8 mouse cellular contexts compared by ENCODE assay signal in the genomic region with DNA sequence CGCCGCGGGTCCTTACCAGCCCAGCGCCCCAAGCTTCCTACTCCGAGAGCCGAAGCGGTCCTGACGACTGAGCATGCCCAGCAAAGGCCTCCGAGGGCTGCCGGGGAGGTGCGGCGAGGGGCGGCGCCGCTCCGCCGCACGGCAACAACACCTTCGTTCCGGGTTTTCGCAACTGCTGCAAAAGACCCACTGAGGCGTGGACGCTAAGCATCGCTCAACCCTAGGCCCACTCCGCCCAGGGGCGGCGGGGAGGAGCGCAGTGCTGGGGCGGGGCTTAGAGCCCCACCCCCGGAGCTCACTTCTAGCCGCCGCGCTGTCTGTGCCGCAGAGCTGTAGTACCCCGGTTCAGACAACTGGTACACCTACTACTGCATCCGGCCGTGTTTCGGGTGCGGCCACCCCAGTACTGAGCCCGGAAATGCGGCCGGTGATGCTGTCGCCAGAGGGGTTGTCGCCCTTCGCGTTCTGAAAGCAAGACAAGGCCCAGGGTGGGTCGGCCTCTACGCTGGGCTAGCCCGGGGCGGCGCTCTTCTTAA. TPM values are rescaled to one million over a fixed set of nuclear protein-coding genes. Genes with fewer than 3 reads are reported as not detected.
DNase-seq lines count a peak whose midpoint lies in the region; ATAC-seq and TF ChIP-seq lines count a peak whose summit lies in the region.

No protein-coding gene starts in this region.

- under 1% methylated on average over 49 of the region's 51 CpGs for WGBS in forebrain, embryonic 13.5 days
- WGBS in large intestine, adult 2 months, result under 1% methylated on average over 51 of the region's 51 CpGs
- under 1% methylated on average over 51 of the region's 51 CpGs for WGBS in liver, postnatal 0 days (ENCODE audit: insufficient replicate concordance)
- 0% methylated on average over 48 of the region's 51 CpGs for WGBS in neural tube, embryonic 14.5 days

- H3K4me3 ChIP-seq in ES-Bruce4 (ENCODE audit: low read depth, low read length), result peak overlapping the region; percentile 97
- peak overlapping the region; percentile 97 for H3K4me3 ChIP-seq in forebrain, embryonic 13.5 days
- H3K4me3 ChIP-seq in liver, postnatal 0 days (ENCODE audit: low read depth, low read length), result peak overlapping the region; percentile 94
- H3K4me3 ChIP-seq in neural tube, embryonic 14.5 days (ENCODE audit: low read depth, low read length), result peak overlapping the region; percentile 91

- peak; percentile 81 for ATAC-seq in cerebellum, adult (ENCODE audit: insufficient number of reproducible peaks, low FRiP score, low TSS enrichment)
- peak; percentile 97 for ATAC-seq in forebrain, embryonic 13.5 days
- peak; percentile 91 for ATAC-seq in liver, postnatal 0 days
- ATAC-seq in neural tube, embryonic 14.5 days (ENCODE audit: low read depth), result peak; percentile 97

- H3K27me3 ChIP-seq in ES-Bruce4 (ENCODE audit: control insufficient read depth, insufficient read depth, low read length, poor library complexity, severe bottlenecking), result no peaks in the 10 kb centered on the region
- no peaks in the 10 kb centered on the region for H3K27me3 ChIP-seq in forebrain, embryonic 13.5 days
- no peaks in the 10 kb centered on the region for H3K27me3 ChIP-seq in liver, postnatal 0 days (ENCODE audit: insufficient read depth, low read length)
- no peaks in the 10 kb centered on the region; the same call in 1 of the 2 replicates for H3K27me3 ChIP-seq in neural tube, embryonic 14.5 days (ENCODE audit: control insufficient read depth, insufficient read depth, low read length)

- peak overlapping the region; percentile 78 for H3K9ac ChIP-seq in ES-Bruce4 (ENCODE audit: low read depth, poor library complexity, severe bottlenecking)
- peak overlapping the region; percentile 93 for H3K9ac ChIP-seq in forebrain, embryonic 13.5 days
- H3K9ac ChIP-seq in liver, postnatal 0 days (replicated peaks), result peak overlapping the region; percentile 97
- H3K9ac ChIP-seq in neural tube, embryonic 14.5 days (replicated peaks; ENCODE audit: low read depth, low read length), result peak overlapping the region; percentile 97

- peaks cover 10% of the 10 kb centered on the region for H3K9me3 ChIP-seq in ES-Bruce4 (replicated peaks; ENCODE audit: control insufficient read depth, insufficient read depth, low read length, poor library complexity, severe bottlenecking)
- no peaks in the 10 kb centered on the region; the same call in 1 of the 2 replicates for H3K9me3 ChIP-seq in forebrain, embryonic 13.5 days (replicated peaks)
- H3K9me3 ChIP-seq in liver, postnatal 0 days (ENCODE audit: low read length), result no peaks in the 10 kb centered on the region
- H3K9me3 ChIP-seq in neural tube, embryonic 14.5 days (ENCODE audit: control insufficient read depth, low read length), result no peaks in the 10 kb centered on the region

- DNase-seq in heart, postnatal 10 days, result peak; percentile 95
- DNase-seq in large intestine, adult 2 months (ENCODE audit: low read depth, low spot score), result peak; percentile 90
- peak; percentile 96 for DNase-seq in liver, postnatal 0 days
- peak; percentile 94 for DNase-seq in testis, postnatal 10 days (ENCODE audit: low spot score)

- H3K4me2 ChIP-seq in forebrain, embryonic 13.5 days, result peak overlapping the region; percentile 76
- H3K4me2 ChIP-seq in liver, postnatal 0 days (ENCODE audit: low read depth, low read length), result peak overlapping the region; percentile 94
- peak overlapping the region; percentile 66 for H3K4me2 ChIP-seq in neural tube, embryonic 14.5 days (ENCODE audit: low read depth, low read length)

- H3K4me1 ChIP-seq in ES-Bruce4 (ENCODE audit: control insufficient read depth, insufficient read depth, low read length), result no peaks in the 10 kb centered on the region
- H3K4me1 ChIP-seq in forebrain, embryonic 13.5 days, result peaks cover 26% of the 10 kb centered on the region
- peaks cover 22% of the 10 kb centered on the region for H3K4me1 ChIP-seq in liver, postnatal 0 days (ENCODE audit: insufficient read depth)
- peaks cover 6% of the 10 kb centered on the region for H3K4me1 ChIP-seq in neural tube, embryonic 14.5 days (ENCODE audit: control insufficient read depth, insufficient read depth, low read length)

- peak; percentile 68; the same call in 1 of the 2 replicates for TF ChIP-seq EP300 in ES-Bruce4 (IDR thresholded peaks at IDR 0.05; ENCODE audit: insufficient read depth, low read depth, low read length)
- TF ChIP-seq EP300 in liver, postnatal 0 days (IDR thresholded peaks at IDR 0.05; ENCODE audit: low read depth), result peak; percentile 29; the same call in 1 of the 2 replicates

- TF ChIP-seq CTCF in ES-Bruce4 (IDR thresholded peaks at IDR 0.05; ENCODE audit: low read depth, low read length), result no peak
- TF ChIP-seq CTCF in liver, postnatal 0 days (IDR thresholded peaks at IDR 0.05; ENCODE audit: low read depth), result peak; percentile 30; the same call in 1 of the 2 replicates

- H3K27ac ChIP-seq in ES-Bruce4 (ENCODE audit: insufficient read depth, low read length), result peak overlapping the region; percentile 94
- H3K27ac ChIP-seq in forebrain, embryonic 13.5 days, result peak overlapping the region; percentile 100
- peak overlapping the region; percentile 99 for H3K27ac ChIP-seq in liver, postnatal 0 days (ENCODE audit: low read depth)
- H3K27ac ChIP-seq in neural tube, embryonic 14.5 days (ENCODE audit: low read depth, low read length), result peak overlapping the region; percentile 100

- intact Hi-C loops in heart, postnatal 10 days (cut with DNase I), result loop anchor here (5.0 to 10.0 kb wide), 4 partner anchors 37 to 1800 kb away; no protein-coding TSS in a partner anchor

- no peaks in the 10 kb centered on the region for H3K36me3 ChIP-seq in ES-Bruce4 (ENCODE audit: control insufficient read depth, insufficient read depth, low read length, poor library complexity, severe bottlenecking)
- H3K36me3 ChIP-seq in forebrain, embryonic 13.5 days (ENCODE audit: poor library complexity, severe bottlenecking), result no peaks in the 10 kb centered on the region
- no peaks in the 10 kb centered on the region for H3K36me3 ChIP-seq in liver, postnatal 0 days (replicated peaks; ENCODE audit: insufficient read depth, low read length)
- H3K36me3 ChIP-seq in neural tube, embryonic 14.5 days (ENCODE audit: control insufficient read depth, insufficient read depth, low read length), result no peaks in the 10 kb centered on the region

- TF ChIP-seq POLR2A in ES-Bruce4 (IDR thresholded peaks at IDR 0.05; ENCODE audit: insufficient read depth, low read length), result peak; percentile 39

RNA-seq across cellular contexts. Expression of gene Lnpep, which starts 0.4 kb away (rescaled TPM):
- polyA plus RNA-seq in ES-Bruce4 (2011; ENCODE audit: insufficient read depth, insufficient read length, low read depth, missing spikeins), result 60.5 and 63.5 TPM in 2 replicates
- 8.9 and 9.2 TPM in 2 replicates for polyA plus RNA-seq in forebrain, embryonic 13.5 days (2015; fragmentation: Nextera tagmentation; extraction: Ambion mirVana)
- 100 to 1,000 TPM; 170 to 171 TPM for total RNA-seq in heart, postnatal 10 days (2021)
- 5.4 and 8.3 TPM in 2 replicates for polyA plus RNA-seq in large intestine, adult 2 months (2012; rRNA removed)
- polyA plus RNA-seq in liver, postnatal 0 days (2015; fragmentation: Nextera tagmentation; extraction: Ambion mirVana), result 2.4 and 3.1 TPM in 2 replicates
- 11.9 and 17.7 TPM in 2 replicates for polyA plus RNA-seq in neural tube, embryonic 14.5 days (2014; fragmentation: Nextera tagmentation; extraction: Ambion mirVana)

Comparison
In these comparisons a context has a peak if more than half of its experiments do, and no peak if none do; other contexts are left out.
1. Peak in every context shown above with its lines: DNase-seq, ATAC-seq, H3K4me3 ChIP-seq and H3K27ac ChIP-seq.